Mouse (Mus musculus) midbrain, embryonic 10.5 days (tissue): Measurements from ENCODE around the gene Olfr10. TPM values are rescaled to one million over a fixed set of nuclear protein-coding genes. Genes with fewer than 3 reads are reported as not detected.

Experiments used
- DNase-seq: peaks from one replicate; pipeline ENCODE4 v3.0.0-alpha.2; 2017; ENCODE audit warnings: low spot score
- H3K27ac ChIP-seq: fragments of 300-500 bp; sonication (generic); replicated peaks from 2 replicates; pipeline ENCODE4 v1.5.1; 2016; ENCODE audit warnings: mild to moderate bottlenecking
- H3K27me3 ChIP-seq: fragments of 300-500 bp; sonication (generic); 2 replicates; pipeline ENCODE4 v1.6.1; 2016; ENCODE audit warnings: low read depth, mild to moderate bottlenecking; ENCODE audit not compliant: poor library complexity, severe bottlenecking
- H3K36me3 ChIP-seq: fragments of 300-500 bp; sonication (generic); 2 replicates; pipeline ENCODE4 v1.6.1; 2016; ENCODE audit warnings: mild to moderate bottlenecking, moderate library complexity
- H3K4me1 ChIP-seq: fragments of 300-500 bp; sonication (generic); 2 replicates; pipeline ENCODE4 v1.6.1; 2016
- H3K4me3 ChIP-seq: fragments of 300-500 bp; sonication (generic); 2 replicates; pipeline ENCODE4 v1.5.1; 2016; ENCODE audit warnings: mild to moderate bottlenecking, moderate library complexity
- H3K9me3 ChIP-seq: fragments of 300-500 bp; sonication (generic); replicated peaks from 2 replicates; pipeline ENCODE4 v1.6.1; 2016; ENCODE audit warnings: mild to moderate bottlenecking
- WGBS: fragments of 180-500 bp; shearing (Covaris S2); methylation state at CpG from one replicate; pipeline ENCODE4 v1.1.7; 2016; 5-methylcytosine and 5-hydroxymethylcytosine counted together
- polyA plus RNA-seq: library from polyadenylated mRNA; unstranded; fragments of >200 nt; fragmentation: Nextera tagmentation; extraction: Ambion mirVana; gene quantifications from 2 replicates; pipeline ENCODE4 v1.2.1, GENCODE M21; 2016

Gene Olfr10
- polyA plus RNA-seq, 1 experiment from 2014 or later, result not detected

DNA sequence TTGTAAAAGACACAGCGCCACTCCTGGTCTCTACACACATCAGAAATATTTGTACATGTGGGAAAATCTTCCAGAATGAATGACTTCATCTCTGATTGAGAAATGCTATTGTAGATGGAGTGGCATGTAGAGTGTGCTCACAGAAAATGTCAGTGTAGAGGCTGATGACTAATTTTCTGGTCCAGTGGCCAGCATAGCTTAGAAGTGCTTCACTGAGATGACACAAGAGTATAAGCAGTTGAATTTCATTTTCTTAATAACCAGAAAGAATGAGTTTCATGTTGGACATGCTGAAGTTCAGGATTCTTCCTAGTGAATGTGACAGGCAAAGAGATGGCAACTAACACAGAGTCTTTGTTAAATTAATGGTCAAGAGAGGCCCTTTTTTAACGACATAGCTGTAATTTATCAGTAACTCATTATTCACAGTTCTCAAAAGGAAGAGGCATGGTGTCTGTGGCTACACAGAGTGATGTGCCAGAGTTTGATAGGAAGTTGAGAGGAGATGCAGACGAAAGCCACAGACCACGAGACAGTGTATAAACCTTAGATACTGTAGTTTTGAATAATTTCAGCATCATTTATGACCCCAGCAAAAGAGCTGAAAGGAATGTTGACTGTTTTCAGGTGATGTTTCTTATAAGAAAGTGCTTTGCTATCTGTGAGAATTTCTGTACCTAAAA is 32.8 kb downstream of the Olfr10 start:
- Histone ChIP-seq H3K27me3 (no peaks in the 10 kb centered on the region), H3K4me1 (no peaks in the 10 kb centered on the region), H3K4me3 (no peak overlapping the region), H3K36me3 (no peaks in the 10 kb centered on the region), H3K9me3 (no peaks in the 10 kb centered on the region), H3K27ac (no peak overlapping the region)
- 75% methylated on average over 4 of the region's 4 CpGs for WGBS
- no peak for DNase-seq

Other genes starting within 250 kb of the Olfr10 start
- not detected in 2 replicates for gene Tgtp2, start 240.5 kb upstream of the Olfr10 start, polyA plus RNA-seq
- gene Ifi47, start 228.2 kb upstream of the Olfr10 start, polyA plus RNA-seq, result 0.14 and 0.25 TPM in 2 replicates
- not detected in 2 replicates for gene Olfr1396, start 189.9 kb upstream of the Olfr10 start, polyA plus RNA-seq
- not detected in 2 replicates for gene Olfr1395, start 162.5 kb upstream of the Olfr10 start, polyA plus RNA-seq
- not detected in 2 replicates for gene Olfr1394, start 150.4 kb upstream of the Olfr10 start, polyA plus RNA-seq
- 0.11 TPM in 1 of 2 replicates, not detected in the other for gene Btnl9, start 117.6 kb upstream of the Olfr10 start, polyA plus RNA-seq
- gene Zfp62, start 101.4 kb upstream of the Olfr10 start, polyA plus RNA-seq, result 42.3 and 51.5 TPM in 2 replicates
- gene Mgat1, start 60.5 kb upstream of the Olfr10 start, polyA plus RNA-seq, result 41.2 and 42.2 TPM in 2 replicates
- 0.04 TPM in 1 of 2 replicates, not detected in the other for gene Olfr1393, start 26.4 kb upstream of the Olfr10 start, polyA plus RNA-seq
- 0.04 and 0.07 TPM in 2 replicates for gene Olfr1392, start 19.5 kb upstream of the Olfr10 start, polyA plus RNA-seq
- not detected in 2 replicates for gene Olfr1391, start 18.0 kb downstream of the Olfr10 start, polyA plus RNA-seq
- not detected in 2 replicates for gene Olfr1390, start 30.4 kb downstream of the Olfr10 start, polyA plus RNA-seq
- gene Olfr1389, start 118.3 kb downstream of the Olfr10 start, polyA plus RNA-seq, result not detected in 2 replicates
- 0.09 TPM in 2 replicates for gene Olfr1388, start 131.9 kb downstream of the Olfr10 start, polyA plus RNA-seq
- not detected in 2 replicates for gene Olfr1387, start 150.6 kb downstream of the Olfr10 start, polyA plus RNA-seq
- not detected in 2 replicates for gene Olfr1386, start 160.3 kb downstream of the Olfr10 start, polyA plus RNA-seq
- gene Olfr1385, start 184.3 kb downstream of the Olfr10 start, polyA plus RNA-seq, result not detected in 2 replicates
- gene Olfr1384, start 202.0 kb downstream of the Olfr10 start, polyA plus RNA-seq, result not detected in 2 replicates
- not detected in 2 replicates for gene Olfr1383, start 214.9 kb downstream of the Olfr10 start, polyA plus RNA-seq
- not detected in 2 replicates for gene Olfr1382, start 223.5 kb downstream of the Olfr10 start, polyA plus RNA-seq
- gene Olfr1381, start 238.7 kb downstream of the Olfr10 start, polyA plus RNA-seq, result not detected in 2 replicates